Mouse (Mus musculus): ENCODE results near the gene Rspo4. TPM values are rescaled to one million over a fixed set of nuclear protein-coding genes. Genes with fewer than 3 reads are reported as not detected.

The Rspo4 gene
- total and polyA plus RNA-seq, 3 experiments, result not detected

DNA sequence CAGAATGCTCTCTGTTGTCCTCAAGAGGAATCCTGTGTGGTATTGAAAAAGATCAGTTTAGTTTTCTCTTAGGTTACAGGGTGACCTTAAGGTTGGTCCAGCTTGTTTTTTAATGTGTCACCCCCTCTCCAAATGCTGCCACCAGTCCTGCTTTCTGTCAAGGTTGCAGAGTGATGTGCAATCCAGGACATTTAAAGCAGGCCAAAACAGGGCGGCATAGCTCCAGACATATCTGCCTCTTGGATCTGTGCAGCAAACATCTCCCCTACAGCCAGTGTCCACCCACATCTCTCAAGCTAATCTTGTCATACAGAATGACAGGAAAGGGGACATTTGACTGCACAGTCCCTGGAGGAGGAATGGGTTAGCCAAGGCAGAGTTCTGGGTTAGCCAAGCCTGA lies 55.4 kb downstream of the Rspo4 start:
- DNase-seq (ENCODE audit: extremely low read depth), result no peak
- no peak overlapping the region for H3K4me3 ChIP-seq (replicated peaks in 1 of 3; ENCODE audit: low read depth in 2 of 3, low read length in 2 of 3, poor library complexity in 1 of 3)
- no peak overlapping the region for H3K9ac ChIP-seq (ENCODE audit: insufficient read depth, low read depth)
- H3K4me2 ChIP-seq (ENCODE audit: insufficient read depth, low read depth, poor library complexity, severe bottlenecking), result no peak overlapping the region
- H3K4me1 ChIP-seq (ENCODE audit: control insufficient read depth in 1 of 2, insufficient read depth in 2 of 2), result no peaks in the 10 kb centered on the region
- H3K27me3 ChIP-seq (replicated peaks), result peaks cover 90% of the 10 kb centered on the region
- H3K79me2 ChIP-seq (replicated peaks; ENCODE audit: control insufficient read depth, extremely low read depth, insufficient read depth, poor library complexity, severe bottlenecking), result no peaks in the 10 kb centered on the region
- no peak for TF ChIP-seq TCF12 (IDR thresholded peaks at IDR 0.05; ENCODE audit: low read depth, low read length)
- no peak for TF ChIP-seq IRF4 (IDR thresholded peaks at IDR 0.05; ENCODE audit: low read depth, low read length)
- no peak for TF ChIP-seq MAFK (IDR thresholded peaks at IDR 0.05; ENCODE audit: insufficient replicate concordance, low read length)
- no peak for TF ChIP-seq ETS1 (conservative IDR thresholded peaks at IDR 0.05; ENCODE audit: low read depth, low read length)
- TF ChIP-seq USF2 (conservative IDR thresholded peaks at IDR 0.05; ENCODE audit: low read depth, low read length), result no peak
- TF ChIP-seq NRF1 (IDR thresholded peaks at IDR 0.05; ENCODE audit: low read depth, low read length), result no peak
- TF ChIP-seq SMC3 (IDR thresholded peaks at IDR 0.05; ENCODE audit: low read depth, low read length), result no peak
- TF ChIP-seq RCOR1 (conservative IDR thresholded peaks at IDR 0.05; ENCODE audit: low read depth, low read length), result no peak
- no peak for TF ChIP-seq BHLHE40 (IDR thresholded peaks at IDR 0.05; ENCODE audit: low read depth, low read length)
- no peak for TF ChIP-seq EP300 (IDR thresholded peaks at IDR 0.05; ENCODE audit: low read length)
- TF ChIP-seq PAX5 (IDR thresholded peaks at IDR 0.05; ENCODE audit: low read length), result no peak
- no peak for TF ChIP-seq KAT2A (IDR thresholded peaks at IDR 0.05; ENCODE audit: insufficient replicate concordance, low read length)
- TF ChIP-seq UBTF (IDR thresholded peaks at IDR 0.05; ENCODE audit: low read depth, low read length), result no peak
- TF ChIP-seq ELF1 (IDR thresholded peaks at IDR 0.05; ENCODE audit: low read depth, low read length), result no peak
- no peak for TF ChIP-seq MAX (IDR thresholded peaks at IDR 0.05; ENCODE audit: low read length)
- TF ChIP-seq JUND (conservative IDR thresholded peaks at IDR 0.05; ENCODE audit: low read depth, low read length), result no peak
- no peak for TF ChIP-seq MXI1 (IDR thresholded peaks at IDR 0.05; ENCODE audit: low read depth, low read length)
- no peak for TF ChIP-seq POLR2A (IDR thresholded peaks at IDR 0.05; ENCODE audit: low read depth, low read length)
- TF ChIP-seq MAZ (IDR thresholded peaks at IDR 0.05; ENCODE audit: low read depth, low read length), result no peak
- no peak for TF ChIP-seq NELFE (IDR thresholded peaks at IDR 0.05; ENCODE audit: low read depth, low read length)
- dilution Hi-C loops (cut with MboI; ENCODE audit: extremely low pct_ligation_motif_present, extremely low pct_unique_long_range_greater_than_20kb, low sequenced_read_pairs) (no loop called here), in situ Hi-C loops (cut with MboI; ENCODE audit: low pct_ligation_motif_present, low pct_unique_long_range_greater_than_20kb, low sequenced_read_pairs) (no loop called here)
- H3K27ac ChIP-seq (ENCODE audit: insufficient read depth, low read depth), result no peak overlapping the region
- peaks cover 3% of the 10 kb centered on the region for H3K9me3 ChIP-seq (replicated peaks; ENCODE audit: low read length)
- H3K36me3 ChIP-seq (replicated peaks in 1 of 2; ENCODE audit: control insufficient read depth in 1 of 2, insufficient read depth in 1 of 2, low read length in 1 of 2), result no peaks in the 10 kb centered on the region

DNA sequence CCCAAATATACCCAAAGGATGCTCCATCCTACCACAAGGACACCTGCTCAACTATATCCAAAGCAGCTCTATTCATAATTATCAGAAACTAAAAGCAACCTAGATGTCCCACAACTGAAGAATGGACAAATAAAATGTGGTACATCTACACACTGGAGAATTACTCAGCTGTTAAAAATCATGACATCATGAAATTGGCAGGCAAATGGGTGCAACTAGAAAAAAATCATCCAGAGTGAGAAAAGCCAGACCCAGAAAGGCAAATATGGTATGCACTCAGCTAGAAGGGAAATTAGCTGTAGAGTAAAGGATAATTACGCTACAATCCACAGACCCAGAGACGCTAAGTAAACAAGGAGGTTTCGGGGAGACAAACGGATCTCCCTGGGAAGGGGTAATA lies 58.1 kb downstream of the Rspo4 start:
- Histone ChIP-seq H3K27me3 (replicated peaks) (peaks cover 87% of the 10 kb centered on the region), H3K9me3 (replicated peaks; ENCODE audit: low read length) (peaks cover 3% of the 10 kb centered on the region), H3K36me3 (replicated peaks in 1 of 2; ENCODE audit: control insufficient read depth in 1 of 2, insufficient read depth in 1 of 2, low read length in 1 of 2) (no peaks in the 10 kb centered on the region), H3K4me2 (ENCODE audit: insufficient read depth, low read depth, poor library complexity, severe bottlenecking) (no peak overlapping the region), H3K27ac (ENCODE audit: insufficient read depth, low read depth) (no peak overlapping the region), H3K79me2 (replicated peaks; ENCODE audit: control insufficient read depth, extremely low read depth, insufficient read depth, poor library complexity, severe bottlenecking) (no peaks in the 10 kb centered on the region), H3K9ac (ENCODE audit: insufficient read depth, low read depth) (no peak overlapping the region), H3K4me3 (replicated peaks in 1 of 3; ENCODE audit: low read depth in 2 of 3, low read length in 2 of 3, poor library complexity in 1 of 3) (no peak overlapping the region), H3K4me1 (ENCODE audit: control insufficient read depth in 1 of 2, insufficient read depth in 2 of 2) (no peaks in the 10 kb centered on the region)
- TF ChIP-seq SMC3 (IDR thresholded peaks at IDR 0.05; ENCODE audit: low read depth, low read length), result no peak
- TF ChIP-seq RAD21 (IDR thresholded peaks at IDR 0.05; ENCODE audit: low read depth, low read length), result no peak
- TF ChIP-seq JUN (IDR thresholded peaks at IDR 0.05; ENCODE audit: insufficient read depth, low read depth, low read length), result no peak
- no peak for TF ChIP-seq ETS1 (conservative IDR thresholded peaks at IDR 0.05; ENCODE audit: low read depth, low read length)
- no peak for TF ChIP-seq MEF2A (IDR thresholded peaks at IDR 0.05; ENCODE audit: borderline replicate concordance, low read depth, low read length)
- no peak for TF ChIP-seq JUND (conservative IDR thresholded peaks at IDR 0.05; ENCODE audit: low read depth, low read length)
- DNase-seq (ENCODE audit: extremely low read depth), result no peak
- dilution Hi-C loops (cut with MboI; ENCODE audit: extremely low pct_ligation_motif_present, extremely low pct_unique_long_range_greater_than_20kb, low sequenced_read_pairs) (no loop called here), in situ Hi-C loops (cut with MboI; ENCODE audit: low pct_ligation_motif_present, low pct_unique_long_range_greater_than_20kb, low sequenced_read_pairs) (no loop called here)
